Mouse (Mus musculus) C2C12 (cell line): ENCODE measurements around the gene Tubb5. TPM values are rescaled to one million over a fixed set of nuclear protein-coding genes. Genes with fewer than 3 reads are reported as not detected.

Experiments used
- H3K27me3 ChIP-seq: one replicate; pipeline ENCODE4 v1.6.1; 2011; ENCODE audit not compliant: control insufficient read depth, insufficient read depth, insufficient read length
- H3K36me3 ChIP-seq: one replicate; pipeline ENCODE4 v1.6.1; 2011; ENCODE audit not compliant: control insufficient read depth, insufficient read depth
- H3K4me3 ChIP-seq: one replicate; pipeline ENCODE4 v1.5.1; 2011; ENCODE audit warnings: mild to moderate bottlenecking, control low read depth; ENCODE audit not compliant: poor library complexity, insufficient read depth, severe bottlenecking
- H3K79me2 ChIP-seq: one replicate; pipeline ENCODE4 v1.6.1; 2011; ENCODE audit not compliant: control insufficient read depth, insufficient read depth
- H3K79me3 ChIP-seq: one replicate; pipeline ENCODE4 v1.6.1; 2011; ENCODE audit warnings: low read depth, control low read depth
- H3ac ChIP-seq: one replicate; pipeline ENCODE3; 2011; ENCODE audit warnings: low read depth; ENCODE audit not compliant: control insufficient read depth, insufficient read length
- CEBPB ChIP-seq: IDR thresholded peaks from one replicate; pipeline ENCODE4 v1.6.1; 2011; ENCODE audit warnings: low read depth, mild to moderate bottlenecking, control low read depth, moderate library complexity
- CTCF ChIP-seq: IDR thresholded peaks from one replicate; pipeline ENCODE4 v1.5.1; 2011; ENCODE audit not compliant: control insufficient read depth, insufficient read depth, insufficient read length
- FOSL1 ChIP-seq: IDR thresholded peaks from one replicate; pipeline ENCODE4 v1.8.0; 2011; ENCODE audit warnings: mild to moderate bottlenecking, low read length; ENCODE audit not compliant: poor library complexity, insufficient read depth, severe bottlenecking
- MAX ChIP-seq: IDR thresholded peaks from one replicate; pipeline ENCODE4 v1.6.1; 2011; ENCODE audit warnings: mild to moderate bottlenecking, control low read depth
- MYOD1 ChIP-seq: IDR thresholded peaks from one replicate; pipeline ENCODE4 v1.6.1; 2011; ENCODE audit warnings: low read depth; ENCODE audit not compliant: control insufficient read depth, insufficient read length
- MYOG ChIP-seq: IDR thresholded peaks from one replicate; pipeline ENCODE4 v1.6.1; 2011; ENCODE audit not compliant: control insufficient read depth, insufficient read length; ENCODE audit errors: extremely low read depth
- USF1 ChIP-seq: IDR thresholded peaks from one replicate; pipeline ENCODE4 v1.6.1; 2011; ENCODE audit warnings: low read depth, mild to moderate bottlenecking, control low read depth, moderate library complexity
- polyA plus RNA-seq: library from polyadenylated mRNA; unstranded; fragments of >200 nt; fragmentation: generic; extraction: Trizol; gene quantifications from one replicate; pipeline ENCODE4 v1.2.1, GENCODE M21; 2012; ENCODE audit warnings: missing spikeins

The Tubb5 gene
- polyA plus RNA-seq, 1 experiment, result 1,881 TPM

- peak within 1 kb of the TSS; percentile 74 for H3K4me3 ChIP-seq
- TF ChIP-seq CEBPB (peak; percentile 90), USF1 (no peak)
- no peaks in the 10 kb centered on the region for H3K27me3 ChIP-seq
- H3K36me3 ChIP-seq, result peaks cover 25% of the 10 kb centered on the region
- H3K79me2 ChIP-seq, result peaks cover 17% of the 10 kb centered on the region
- peak within 1 kb of the TSS; percentile 89 for H3ac ChIP-seq
- H3K79me3 ChIP-seq, result peaks cover 13% of the 10 kb centered on the region
These were observed 14.9 kb downstream of the Tubb5 start, which contains the start of gene Flot1 for GRCm38 (mm10) chr17:35822964-35823937. Flot1 (plus strand) TSS chr17:35823230.

GRCm38 (mm10) chr17:35822564-35822963, 15.5 kb downstream of the Tubb5 start:
- no peak for TF ChIP-seq CEBPB
- TF ChIP-seq CTCF, result no peak
- no peak for TF ChIP-seq USF1
- no peak for TF ChIP-seq FOSL1
- no peak for TF ChIP-seq MAX
- no peak for TF ChIP-seq MYOG
- TF ChIP-seq MYOD1, result no peak
- peaks cover 20% of the 10 kb centered on the region for H3K36me3 ChIP-seq
- peaks cover 13% of the 10 kb centered on the region for H3K79me3 ChIP-seq
- H3K4me3 ChIP-seq, result peak overlapping the region; percentile 74
- peaks cover 17% of the 10 kb centered on the region for H3K79me2 ChIP-seq
- H3ac ChIP-seq, result peak overlapping the region; percentile 89
- H3K27me3 ChIP-seq, result no peaks in the 10 kb centered on the region

GRCm38 (mm10) chr17:35821439-35822430, 16.4 kb downstream of the Tubb5 start, which contains the start of gene Ier3:
Ier3 (plus strand) TSS chr17:35821684.
- H3K36me3 ChIP-seq, result peaks cover 11% of the 10 kb centered on the region
- H3ac ChIP-seq, result peak within 1 kb of the TSS; percentile 89
- H3K79me3 ChIP-seq, result peaks cover 13% of the 10 kb centered on the region
- H3K4me3 ChIP-seq, result peak within 1 kb of the TSS; percentile 74
- H3K27me3 ChIP-seq, result no peaks in the 10 kb centered on the region
- H3K79me2 ChIP-seq, result peaks cover 17% of the 10 kb centered on the region
- TF ChIP-seq CEBPB (no peak), MYOD1 (no peak), MAX (peak; percentile 37)

GRCm38 (mm10) chr17:35820111-35820510, 18.0 kb downstream of the Tubb5 start:
- Histone ChIP-seq H3K79me2 (peaks cover 17% of the 10 kb centered on the region), H3K4me3 (no peak overlapping the region), H3K36me3 (no peaks in the 10 kb centered on the region), H3ac (no peak overlapping the region), H3K27me3 (no peaks in the 10 kb centered on the region), H3K79me3 (peaks cover 13% of the 10 kb centered on the region)
- TF ChIP-seq USF1 (no peak), MYOD1 (no peak), MYOG (no peak), MAX (no peak), CEBPB (no peak), CTCF (no peak), FOSL1 (no peak)

- no peak overlapping the region for H3ac ChIP-seq
- H3K36me3 ChIP-seq, result no peaks in the 10 kb centered on the region
- peaks cover 7% of the 10 kb centered on the region for H3K79me2 ChIP-seq
- no peak overlapping the region for H3K4me3 ChIP-seq
- peaks cover 7% of the 10 kb centered on the region for H3K79me3 ChIP-seq
- no peaks in the 10 kb centered on the region for H3K27me3 ChIP-seq
- TF ChIP-seq USF1, result no peak
These were observed 20.9 kb downstream of the Tubb5 start for GRCm38 (mm10) chr17:35817226-35817625.

GRCm38 (mm10) chr17:35816686-35817085, 21.4 kb downstream of the Tubb5 start:
- Histone ChIP-seq H3K79me3 (peaks cover 2% of the 10 kb centered on the region), H3K79me2 (peaks cover 2% of the 10 kb centered on the region), H3ac (no peak overlapping the region), H3K36me3 (no peaks in the 10 kb centered on the region), H3K27me3 (no peaks in the 10 kb centered on the region), H3K4me3 (no peak overlapping the region)
- no peak for TF ChIP-seq MYOG
- no peak for TF ChIP-seq MYOD1
- TF ChIP-seq FOSL1, result no peak
